Mouse (Mus musculus) splenic B cell, adult 2 months (primary cell): Measurements from ENCODE around the gene Strip1.

Experiments used
- DNase-seq: peaks from one replicate; pipeline ENCODE4 v3.0.0-alpha.2; 2011; ENCODE audit warnings: low read depth, low spot score
- H3K27me3 ChIP-seq: 2 replicates; pipeline ENCODE4 v1.6.1; 2012; ENCODE audit warnings: mild to moderate bottlenecking, low read length, moderate library complexity, mixed read lengths; ENCODE audit not compliant: control insufficient read depth, poor library complexity, insufficient read depth, severe bottlenecking
- H3K36me3 ChIP-seq: 2 replicates; pipeline ENCODE4 v1.6.1; 2012; ENCODE audit warnings: mild to moderate bottlenecking, low read length, moderate library complexity, mixed read lengths; ENCODE audit not compliant: control insufficient read depth, poor library complexity, insufficient read depth, severe bottlenecking

Gene Strip1

GRCm38 (mm10) chr3:107593632-107594031, 37.9 kb downstream of the Strip1 start:
- Histone ChIP-seq H3K27me3 (no peaks in the 10 kb centered on the region), H3K36me3 (no peaks in the 10 kb centered on the region)
- no peak for DNase-seq

GRCm38 (mm10) chr3:107591612-107592011, 39.9 kb downstream of the Strip1 start:
- no peak for DNase-seq
- Histone ChIP-seq H3K27me3 (no peaks in the 10 kb centered on the region), H3K36me3 (no peaks in the 10 kb centered on the region)

- DNase-seq: no peak
- H3K27me3 ChIP-seq: no peaks in the 10 kb centered on the region
- H3K36me3 ChIP-seq: no peaks in the 10 kb centered on the region
These were observed 45.0 kb downstream of the Strip1 start for GRCm38 (mm10) chr3:107586504-107586903.

- no peaks in the 10 kb centered on the region for H3K27me3 ChIP-seq
- H3K36me3 ChIP-seq: no peaks in the 10 kb centered on the region
- DNase-seq: no peak
These were observed 47.6 kb downstream of the Strip1 start for GRCm38 (mm10) chr3:107583893-107584292.

- no peak for DNase-seq
- H3K27me3 ChIP-seq: no peaks in the 10 kb centered on the region
- no peaks in the 10 kb centered on the region for H3K36me3 ChIP-seq
These were observed 48.4 kb downstream of the Strip1 start for GRCm38 (mm10) chr3:107582875-107583767.

- no peaks in the 10 kb centered on the region for H3K27me3 ChIP-seq
- no peak for DNase-seq
These were observed 49.2 kb downstream of the Strip1 start for GRCm38 (mm10) chr3:107582130-107582874.

GRCm38 (mm10) chr3:107581103-107582010, 50.1 kb downstream of the Strip1 start:
- H3K36me3 ChIP-seq: no peaks in the 10 kb centered on the region
- no peaks in the 10 kb centered on the region for H3K27me3 ChIP-seq
- no peak for DNase-seq

More at GRCm38 (mm10) chr3:107582130-107582874, 49.2 kb downstream of the Strip1 start:
- no peaks in the 10 kb centered on the region for H3K36me3 ChIP-seq

GRCm38 (mm10) chr3:107579466-107579865, 52.0 kb downstream of the Strip1 start:
- no peaks in the 10 kb centered on the region for H3K36me3 ChIP-seq
- DNase-seq: peak; percentile 61
- no peaks in the 10 kb centered on the region for H3K27me3 ChIP-seq

GRCm38 (mm10) chr3:107577810-107578390, 53.6 kb downstream of the Strip1 start:
- no peaks in the 10 kb centered on the region for H3K27me3 ChIP-seq
- no peaks in the 10 kb centered on the region for H3K36me3 ChIP-seq
- no peak for DNase-seq

- Histone ChIP-seq H3K27me3 (no peaks in the 10 kb centered on the region), H3K36me3 (no peaks in the 10 kb centered on the region)
- no peak for DNase-seq
These were observed 54.7 kb downstream of the Strip1 start for GRCm38 (mm10) chr3:107576807-107577206.

GRCm38 (mm10) chr3:107571205-107571604, 60.3 kb downstream of the Strip1 start:
- Histone ChIP-seq H3K27me3 (no peaks in the 10 kb centered on the region), H3K36me3 (no peaks in the 10 kb centered on the region)

GRCm38 (mm10) chr3:107568721-107569120, 62.8 kb downstream of the Strip1 start:
- Histone ChIP-seq H3K27me3 (no peaks in the 10 kb centered on the region), H3K36me3 (no peaks in the 10 kb centered on the region)
- DNase-seq: no peak

More at GRCm38 (mm10) chr3:107571205-107571604, 60.3 kb downstream of the Strip1 start:
- peak; percentile 12 for DNase-seq

- no peak for DNase-seq
- Histone ChIP-seq H3K27me3 (no peaks in the 10 kb centered on the region), H3K36me3 (no peaks in the 10 kb centered on the region)
These were observed 63.7 kb downstream of the Strip1 start for GRCm38 (mm10) chr3:107567766-107568165.

- DNase-seq: no peak
- Histone ChIP-seq H3K36me3 (no peaks in the 10 kb centered on the region), H3K27me3 (no peaks in the 10 kb centered on the region)
These were observed 66.2 kb downstream of the Strip1 start for GRCm38 (mm10) chr3:107565331-107565730.
